Comparison of ENCODE assay signal across 8 mouse cellular contexts in genomic region chr5:108668977-108669936, GRCm38 (mm10). TPM values are rescaled to one million over a fixed set of nuclear protein-coding genes. Genes with fewer than 3 reads are reported as not detected.
A peak's percentile ranks its signal among the peaks of the same experiment; 100 is the strongest.
DNase-seq lines count a peak whose midpoint lies in the region; ATAC-seq lines count a peak whose summit lies in the region.

Gene Dgkq, minus strand, starts transcription at chr5:108669672.

- peak within 1 kb of the TSS; percentile 53 for H3K4me3 ChIP-seq in hindbrain, embryonic 15.5 days

- ATAC-seq in hindbrain, embryonic 15.5 days (ENCODE audit: low FRiP score, low read depth), result peak; percentile 87

- peak within 1 kb of the TSS; percentile 79 for H3K4me2 ChIP-seq in hindbrain, embryonic 15.5 days

- peaks cover 9% of the 10 kb centered on the region; the same call in 1 of the 2 replicates for H3K36me3 ChIP-seq in hindbrain, embryonic 15.5 days

- H3K27ac ChIP-seq in hindbrain, embryonic 15.5 days (replicated peaks), result peak within 1 kb of the TSS; percentile 87

- H3K4me1 ChIP-seq in hindbrain, embryonic 15.5 days (replicated peaks), result peaks cover 22% of the 10 kb centered on the region

- DNase-seq in R1 (ENCODE audit: low read depth, low spot score), result peak; percentile 88
- peak; percentile 88 to 90 for DNase-seq in cerebellum, postnatal 36 days
- DNase-seq in frontal cortex, postnatal 36 days (ENCODE audit: low spot score in 2 of 2), result peak; percentile 91 to 94
- peak; percentile 89 for DNase-seq in left cerebral cortex, adult 11 months (ENCODE audit: low spot score)
- peak; percentile 90 to 91 for DNase-seq in lung, postnatal 4 days
- DNase-seq in right cerebral cortex, adult 18-20 months, result peak; percentile 91
- peak; percentile 43 for DNase-seq in urinary bladder, postnatal 10 days (ENCODE audit: low spot score)

- peak within 1 kb of the TSS; percentile 64 for H3K9ac ChIP-seq in hindbrain, embryonic 15.5 days

- WGBS in hindbrain, embryonic 15.5 days, result 7% methylated on average over 43 of the region's 43 CpGs

- H3K9me3 ChIP-seq in hindbrain, embryonic 15.5 days, result no peaks in the 10 kb centered on the region

- H3K27me3 ChIP-seq in hindbrain, embryonic 15.5 days, result no peaks in the 10 kb centered on the region

RNA-seq across cellular contexts. Expression of gene Dgkq, which starts in this region (rescaled TPM):
- 31.0 and 32.9 TPM in 2 replicates for polyA plus RNA-seq in hindbrain, embryonic 15.5 days (2015; fragmentation: Nextera tagmentation; extraction: Ambion mirVana)

Comparison
In these comparisons a context has a peak if more than half of its experiments do, and no peak if none do; other contexts are left out.
1. Peak in every context shown above with its lines: DNase-seq, ATAC-seq, H3K4me3 ChIP-seq and H3K27ac ChIP-seq.